Mouse (Mus musculus) adrenal gland, adult 2 months (tissue): Measurements from ENCODE around the gene Spata13. TPM values are rescaled to one million over a fixed set of nuclear protein-coding genes. Genes with fewer than 3 reads are reported as not detected.

Experiments used
- DNase-seq: peaks from one replicate; pipeline ENCODE4 v3.0.0; 2021
- polyA plus RNA-seq: library from polyadenylated mRNA; depleted of rRNA; stranded (reverse); fragments of >200 nt; gene quantifications from 2 replicates; pipeline ENCODE4 v1.2.3, GENCODE M21; 2012
- total RNA-seq, 2 experiments: library from RNA; stranded (reverse); gene quantifications; 2 replicates each; pipeline ENCODE4 v1.2.3; 2021

Gene Spata13
- total and polyA plus RNA-seq, 3 experiments = 41.9 to 151 (median 144) TPM

DNA sequence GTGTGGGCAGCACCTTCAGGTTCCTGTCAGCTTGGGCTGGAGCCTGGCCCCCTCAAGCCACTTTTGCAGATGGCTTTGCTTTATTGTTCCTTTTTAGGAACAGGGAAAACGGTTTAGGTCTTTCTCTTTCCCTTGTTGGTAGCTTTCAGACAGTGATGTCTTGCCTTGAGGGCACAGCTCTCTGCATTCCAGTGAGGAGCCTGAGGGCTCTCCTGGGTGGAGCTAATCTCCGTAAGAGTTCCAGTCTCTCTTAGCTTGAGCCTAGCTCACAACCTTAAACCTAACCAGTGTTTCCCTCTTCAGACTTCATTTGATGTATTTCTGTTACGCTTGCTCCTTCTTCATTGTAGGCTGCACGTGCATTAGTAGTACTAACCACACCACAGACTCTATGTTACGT lies 81.9 kb downstream of the Spata13 start:
- no peak for DNase-seq

DNA sequence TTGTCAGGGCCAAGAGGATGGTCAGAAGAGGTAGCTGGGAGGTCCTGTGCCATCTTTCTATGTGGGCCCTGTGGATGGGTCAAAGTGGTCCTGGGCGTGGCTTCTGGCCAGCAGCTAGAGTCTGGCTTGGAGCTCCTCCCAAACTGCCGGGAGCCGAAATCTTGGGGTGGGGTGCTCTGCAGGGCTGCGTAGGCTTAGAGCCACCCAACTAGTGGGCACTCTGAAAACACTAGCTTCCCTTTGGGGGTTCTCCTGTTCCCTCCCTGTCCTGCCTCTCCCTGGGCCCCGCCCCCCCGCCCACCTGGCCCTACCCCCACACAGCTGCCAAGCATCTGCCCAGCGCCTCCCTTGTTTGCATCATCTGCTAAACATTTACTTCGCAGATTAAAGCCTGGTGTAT lies 87.5 kb downstream of the Spata13 start:
- no peak for DNase-seq

DNA sequence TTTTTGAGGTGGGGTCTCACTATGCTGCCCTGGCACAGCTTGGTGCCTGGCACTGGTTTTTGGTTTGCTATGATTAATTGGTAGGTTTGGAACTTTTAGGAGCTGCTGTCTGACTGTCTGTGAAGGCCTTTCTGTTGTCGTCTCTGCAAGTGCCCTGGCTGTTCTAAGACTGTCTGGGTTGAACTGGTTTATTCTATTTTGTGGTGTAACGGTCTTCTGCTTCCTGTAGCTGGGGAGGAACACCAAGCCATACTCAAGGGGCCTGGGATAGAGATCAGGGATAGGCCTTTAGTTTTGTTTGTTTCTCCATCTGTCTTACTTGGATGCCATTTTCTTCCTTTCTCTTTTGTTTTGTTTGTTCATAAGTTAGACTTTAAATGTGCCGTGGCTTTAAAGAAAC lies 88.1 kb downstream of the Spata13 start:
- DNase-seq = no peak

DNA sequence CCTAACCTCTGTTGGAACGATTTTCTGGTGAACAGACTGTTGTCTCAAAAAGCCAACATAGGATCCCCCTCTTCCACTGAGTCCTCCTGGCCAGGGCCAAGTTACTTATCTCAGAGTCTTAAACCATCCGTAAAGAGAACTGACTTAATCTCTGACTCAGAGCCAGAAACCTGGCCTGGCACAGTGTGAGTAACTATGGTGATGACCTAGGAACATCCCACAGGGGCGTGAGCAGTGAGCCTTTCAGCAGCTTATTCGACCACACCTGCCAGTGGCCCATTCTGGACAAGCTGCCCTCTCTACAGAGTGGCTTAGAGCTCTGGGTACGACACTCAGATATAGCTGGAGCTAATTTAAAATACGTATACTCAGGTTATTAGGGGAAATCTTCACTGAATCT lies 92.3 kb downstream of the Spata13 start:
- peak; percentile 72 for DNase-seq

DNA sequence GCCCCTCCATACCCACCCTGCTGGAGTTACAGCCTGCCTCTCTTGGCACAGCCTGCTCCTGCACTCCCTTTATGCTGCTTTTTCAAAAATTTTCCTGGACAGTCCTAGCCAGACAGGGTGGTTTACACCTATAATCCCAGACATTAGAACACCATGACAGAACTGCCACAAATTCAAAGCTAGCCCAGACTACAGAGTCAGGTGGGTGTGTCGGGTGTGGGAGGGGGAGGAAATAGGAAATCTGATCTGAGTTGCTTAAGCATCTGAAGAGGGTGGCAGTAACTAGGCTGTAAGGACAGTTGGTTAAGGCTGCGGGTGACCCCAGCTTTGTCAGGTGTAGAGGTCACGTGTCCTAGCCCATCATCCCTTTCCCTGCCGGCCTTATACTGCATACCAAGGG lies 93.3 kb downstream of the Spata13 start:
- no peak for DNase-seq

DNA sequence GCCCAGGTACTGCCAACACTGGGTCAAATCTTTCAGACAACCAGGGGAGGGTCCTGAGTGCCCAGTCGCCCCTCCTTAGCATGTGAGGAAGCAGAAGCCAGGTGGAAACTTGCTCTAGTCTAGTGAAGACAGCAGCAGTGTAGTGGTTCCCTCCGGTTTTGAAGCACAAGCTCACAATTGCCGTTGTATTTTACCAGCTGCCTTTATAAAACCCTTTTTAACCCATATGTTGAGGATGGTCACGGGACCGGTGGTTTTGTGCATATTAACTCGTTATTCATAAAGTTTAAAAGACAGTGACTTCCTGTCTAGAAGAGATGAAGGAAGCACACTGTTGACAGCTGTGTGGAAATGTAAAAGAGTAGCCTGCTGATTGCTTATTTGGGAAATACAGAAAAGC lies 98.3 kb downstream of the Spata13 start:
- no peak for DNase-seq

DNA sequence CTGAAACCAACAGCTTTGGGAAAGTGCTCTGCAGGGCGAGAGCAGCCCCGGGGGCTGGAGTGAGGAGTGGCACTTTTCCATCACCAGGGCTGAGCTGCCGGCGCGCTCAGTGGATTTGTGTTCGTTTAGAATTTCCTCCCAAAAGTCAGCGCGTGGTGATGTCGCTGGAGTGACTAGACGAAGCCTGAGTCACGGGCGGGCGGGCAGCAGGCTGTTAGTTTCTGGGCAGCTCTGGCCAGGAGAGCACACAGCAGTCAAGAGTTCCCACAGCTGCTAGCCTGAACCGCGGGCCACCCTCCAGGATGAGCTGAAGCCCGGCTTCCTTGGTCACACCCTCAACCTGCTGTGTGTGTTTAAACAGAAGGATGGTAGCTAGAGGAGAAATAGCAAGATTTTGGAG lies 99.0 kb downstream of the Spata13 start:
- peak; percentile 70 for DNase-seq

DNA sequence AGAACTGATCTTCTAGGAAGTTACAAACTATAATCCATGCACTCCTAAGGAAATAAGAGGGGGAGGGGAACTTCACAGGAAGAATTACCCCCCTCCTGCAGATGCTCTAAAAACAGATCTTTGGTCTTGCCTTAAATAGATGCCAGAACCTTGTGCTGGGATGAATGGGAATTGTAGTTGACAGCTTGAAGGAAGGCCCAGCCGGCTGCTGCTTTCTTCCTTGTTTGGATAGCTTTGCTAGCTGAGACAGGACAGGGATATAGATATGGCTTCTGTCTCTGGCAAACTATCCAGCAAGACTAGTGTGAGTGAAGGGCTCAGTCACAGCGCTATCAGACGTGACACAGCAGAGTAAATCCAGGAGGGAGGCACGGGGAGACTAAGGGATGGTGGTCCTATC lies 99.9 kb downstream of the Spata13 start:
- DNase-seq = no peak

DNA sequence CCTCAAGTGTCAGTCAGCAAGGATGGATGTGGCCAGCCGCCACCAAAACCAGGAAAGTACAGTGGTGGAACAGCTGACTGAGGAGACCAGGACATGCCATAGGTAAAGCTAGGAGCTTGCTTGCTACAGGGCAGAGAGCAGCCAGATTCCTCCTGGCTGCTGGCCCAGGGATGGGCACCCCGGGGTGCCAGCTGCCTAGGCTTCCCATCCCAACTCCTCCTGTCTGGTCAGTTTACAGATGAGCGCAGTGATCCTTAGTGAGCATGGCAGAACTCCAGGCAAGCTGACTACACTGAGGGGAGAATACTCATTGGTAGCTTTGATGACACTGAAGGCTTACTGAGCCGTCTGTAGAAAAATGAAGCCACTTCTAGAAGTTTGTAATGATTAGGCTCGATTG lies 101.4 kb downstream of the Spata13 start:
- no peak for DNase-seq

DNA sequence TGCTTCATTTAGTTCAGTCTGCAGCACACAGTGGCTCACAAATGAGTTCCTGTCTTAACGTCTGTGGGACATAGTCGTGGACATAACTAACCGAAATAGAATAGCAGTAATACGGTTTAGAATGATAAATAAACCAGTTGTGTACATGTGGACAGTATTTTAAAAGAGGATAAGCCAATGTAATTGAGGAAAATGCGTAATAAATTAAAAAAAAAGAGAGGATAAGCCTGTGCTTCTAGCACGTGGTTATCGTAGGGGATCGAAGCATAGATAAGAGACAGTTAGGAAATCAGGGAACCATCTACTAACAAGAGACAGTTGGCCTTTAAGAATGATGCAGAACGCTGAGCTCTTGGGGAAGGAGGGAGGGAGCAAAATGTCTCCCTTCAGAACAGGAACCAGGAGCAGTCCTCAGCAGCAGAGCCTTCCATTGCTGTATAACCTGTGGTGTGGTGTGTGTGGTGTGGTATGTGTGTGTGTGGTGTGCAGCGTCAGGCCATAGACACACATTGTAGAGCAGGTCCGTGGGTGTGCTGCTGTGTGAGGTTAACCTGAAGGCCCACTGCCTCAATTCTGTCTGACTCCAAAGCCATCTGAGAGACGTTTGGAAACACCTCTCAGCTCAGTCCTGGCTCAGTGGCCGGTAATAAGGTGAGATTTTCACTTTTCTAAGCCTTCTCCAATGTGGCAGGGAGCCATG lies 102.2 kb downstream of the Spata13 start:
- no peak for DNase-seq

DNA sequence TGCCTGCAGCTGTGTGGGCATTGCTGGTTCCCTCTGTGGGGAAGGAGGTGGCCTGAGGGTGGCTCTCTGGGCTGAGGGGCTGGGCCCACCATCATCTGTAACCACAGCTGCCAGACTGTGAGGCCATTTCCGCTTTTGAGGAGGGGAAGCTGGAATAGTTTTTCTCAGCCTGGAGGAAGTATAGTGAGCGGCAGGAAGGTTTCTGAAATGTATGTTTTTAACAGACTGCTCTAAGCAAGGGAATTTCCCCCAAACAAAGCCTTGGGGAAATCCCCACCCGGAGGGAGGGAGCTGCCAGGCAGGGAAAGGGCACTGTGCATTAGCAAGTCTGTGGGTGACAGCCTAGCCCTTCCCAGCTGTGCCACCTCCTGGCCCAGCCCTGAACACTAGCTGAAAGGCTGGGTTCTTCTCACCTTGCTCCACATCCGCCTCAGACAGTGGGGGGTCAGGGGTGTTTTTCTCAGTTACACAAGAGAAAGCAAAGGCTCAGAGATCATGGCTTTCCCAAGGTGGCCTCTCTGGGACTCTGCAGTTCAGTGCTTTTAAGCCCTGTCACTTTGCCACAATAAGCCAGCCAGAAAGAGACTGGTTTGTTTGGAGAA lies 102.9 kb downstream of the Spata13 start:
- DNase-seq = peak; percentile 57

DNA sequence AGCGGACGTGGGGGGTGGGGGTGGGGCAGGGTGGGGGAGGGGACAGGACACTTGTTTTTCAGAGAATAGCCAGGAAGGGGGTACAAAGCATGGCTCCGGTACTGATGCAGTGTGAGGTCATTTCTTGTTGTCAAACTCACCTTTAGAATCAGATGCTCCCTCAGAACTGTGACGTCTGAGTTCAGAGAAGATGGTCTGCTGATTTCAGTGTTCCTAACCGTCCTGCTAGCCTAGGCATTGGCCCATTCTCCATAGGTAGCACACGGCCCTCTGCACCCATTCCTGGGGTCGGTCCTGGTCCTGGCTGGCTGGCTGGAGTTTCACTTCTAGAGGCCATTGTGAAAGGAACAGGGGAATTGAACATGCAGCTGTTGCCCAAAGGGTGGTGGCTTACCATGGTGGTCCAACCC lies 103.4 kb downstream of the Spata13 start:
- DNase-seq = no peak

DNA sequence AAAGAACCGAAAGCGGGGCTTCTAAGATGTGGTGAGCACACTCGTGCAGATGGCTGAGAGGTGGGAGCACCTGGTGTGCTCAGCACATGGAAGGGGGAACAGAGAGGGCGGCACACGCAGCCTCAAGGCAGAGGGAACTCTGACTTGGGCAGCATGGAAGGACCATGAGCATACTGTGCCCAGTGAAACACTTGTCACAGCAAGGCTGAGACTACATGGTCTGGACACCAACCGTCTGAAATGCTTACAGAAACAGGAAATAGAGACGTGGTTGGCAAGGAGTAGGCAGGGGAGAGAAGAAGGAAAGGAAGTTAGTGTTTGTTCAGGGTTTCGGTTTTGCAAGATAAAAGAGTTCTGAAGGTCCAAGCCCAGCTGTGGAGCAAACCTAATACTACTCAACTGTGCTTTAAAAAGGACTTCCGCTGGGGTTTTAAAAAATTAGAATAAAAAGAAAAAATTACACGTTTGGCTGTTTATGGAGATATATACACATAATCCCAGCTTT lies 104.7 kb downstream of the Spata13 start:
- no peak for DNase-seq

DNA sequence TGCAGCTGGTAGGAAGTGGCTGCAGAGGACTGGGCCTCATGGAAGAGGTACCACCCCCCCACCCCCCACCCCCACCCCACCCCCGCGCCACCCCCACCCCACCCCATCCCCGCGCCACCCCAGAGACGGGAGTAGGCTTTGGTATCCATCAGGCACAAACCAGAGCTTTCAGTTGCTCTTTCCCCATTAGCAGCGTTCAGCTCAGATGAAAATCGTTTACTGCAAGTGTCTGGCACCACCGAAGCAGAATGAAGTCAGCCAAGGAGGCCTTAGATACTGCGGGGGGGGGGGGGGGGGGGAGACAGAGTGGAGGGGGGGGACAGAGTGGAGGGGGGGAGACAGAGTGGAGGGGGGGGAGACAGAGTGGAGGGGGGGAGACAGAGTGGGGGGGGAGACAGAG lies 105.4 kb downstream of the Spata13 start:
- no peak for DNase-seq

DNA sequence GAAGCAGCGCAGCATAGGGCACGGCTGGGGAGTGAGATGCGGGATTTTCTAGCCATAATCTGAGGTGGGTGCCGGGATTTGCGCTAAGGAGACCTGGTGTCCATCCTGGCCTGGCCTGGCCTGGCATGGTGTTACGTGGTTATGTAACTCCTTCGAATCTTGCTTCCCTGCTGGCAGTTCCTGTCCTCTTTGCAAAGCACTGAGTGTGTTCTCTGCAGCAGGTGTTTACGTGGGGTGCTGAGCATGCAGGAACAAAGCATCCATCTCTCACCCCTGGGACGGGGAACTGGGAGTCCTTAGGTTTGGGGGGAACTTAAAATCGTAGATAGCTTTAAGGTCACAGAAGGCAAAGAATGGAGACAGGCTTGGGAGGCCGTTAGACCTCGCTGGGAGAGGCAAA lies 105.8 kb downstream of the Spata13 start:
- DNase-seq = no peak

DNA sequence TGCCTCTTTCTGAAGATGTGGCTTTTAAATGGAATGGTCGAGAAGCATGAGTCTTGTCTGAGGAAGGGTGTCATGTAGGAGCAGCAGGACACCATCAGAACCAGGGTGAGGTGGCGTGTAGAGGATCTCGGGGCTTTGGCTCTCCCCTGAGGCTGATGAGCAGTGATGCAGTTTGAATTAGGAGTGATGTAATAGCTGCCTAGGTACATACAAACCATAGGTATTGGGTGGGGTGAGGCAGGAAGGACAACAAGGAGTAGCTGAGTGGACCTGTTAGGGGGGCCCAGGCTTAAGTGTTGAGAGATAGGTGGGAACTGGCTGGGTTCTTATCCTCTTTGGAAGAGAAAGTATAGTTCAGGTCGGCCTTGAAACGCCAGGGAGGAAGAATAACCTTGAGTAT lies 106.7 kb downstream of the Spata13 start:
- no peak for DNase-seq

DNA sequence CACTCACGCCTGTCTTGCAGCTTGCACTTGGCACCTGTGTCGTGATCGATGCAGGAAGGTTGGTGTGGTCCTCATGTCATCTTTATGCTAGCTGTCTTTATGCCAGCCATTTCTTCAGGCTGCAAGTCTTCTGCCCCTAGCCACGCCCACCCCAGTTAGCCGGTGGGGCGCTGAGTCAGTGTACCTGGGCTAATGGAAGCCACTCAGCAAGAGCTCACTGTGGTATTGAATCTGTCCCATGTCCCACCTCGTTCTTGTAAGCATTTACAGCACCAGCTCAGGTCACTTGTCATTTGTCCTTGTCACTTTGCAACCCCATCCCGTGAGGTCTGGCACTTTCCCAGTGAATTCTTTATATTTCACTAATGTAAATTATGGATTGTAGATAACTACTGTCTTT lies 107.2 kb downstream of the Spata13 start:
- no peak for DNase-seq

DNA sequence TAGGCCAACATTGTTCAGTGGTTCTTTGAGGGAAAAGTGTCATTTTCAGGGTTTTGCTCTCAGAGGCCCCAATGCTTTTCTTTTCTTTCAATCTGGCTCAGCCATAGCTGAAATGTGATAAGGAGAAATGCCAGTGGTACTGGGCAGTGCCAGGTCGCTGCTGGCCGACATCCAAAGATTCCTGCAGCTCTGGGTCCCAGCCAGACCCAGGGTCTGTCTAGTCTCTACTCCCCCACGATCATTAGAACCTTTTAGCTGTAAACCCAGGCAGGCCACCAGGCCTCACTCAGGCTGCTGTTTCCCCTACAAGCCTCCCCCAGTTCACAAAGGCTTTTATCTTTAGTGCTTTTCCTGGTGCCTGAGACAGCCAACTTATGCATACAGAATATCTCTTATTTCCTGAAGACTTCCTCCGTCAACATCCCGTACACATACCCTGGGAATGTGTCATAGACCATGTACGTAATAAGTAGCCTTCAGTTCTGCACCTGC lies 107.7 kb downstream of the Spata13 start:
- DNase-seq = peak; percentile 80

DNA sequence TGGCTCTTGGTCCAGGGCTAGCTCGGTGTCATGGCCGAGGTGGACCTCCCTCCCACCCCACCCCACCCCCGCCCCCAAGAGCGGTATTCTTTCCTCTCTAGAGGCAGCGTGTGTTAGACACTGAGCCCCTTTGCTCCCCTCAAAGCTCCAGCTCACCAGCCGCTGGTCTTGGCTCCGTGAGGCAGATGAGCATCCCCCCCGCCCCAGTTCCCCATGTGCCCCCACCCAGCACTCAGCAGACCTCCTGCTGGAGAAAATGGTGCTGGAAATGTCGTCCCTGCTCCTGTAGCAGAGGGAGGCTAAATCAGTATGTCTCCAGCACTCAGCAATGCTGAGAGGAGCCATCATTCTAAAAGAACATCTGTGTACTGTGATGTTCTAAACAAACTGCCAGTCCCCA lies 109.9 kb downstream of the Spata13 start:
- no peak for DNase-seq

DNA sequence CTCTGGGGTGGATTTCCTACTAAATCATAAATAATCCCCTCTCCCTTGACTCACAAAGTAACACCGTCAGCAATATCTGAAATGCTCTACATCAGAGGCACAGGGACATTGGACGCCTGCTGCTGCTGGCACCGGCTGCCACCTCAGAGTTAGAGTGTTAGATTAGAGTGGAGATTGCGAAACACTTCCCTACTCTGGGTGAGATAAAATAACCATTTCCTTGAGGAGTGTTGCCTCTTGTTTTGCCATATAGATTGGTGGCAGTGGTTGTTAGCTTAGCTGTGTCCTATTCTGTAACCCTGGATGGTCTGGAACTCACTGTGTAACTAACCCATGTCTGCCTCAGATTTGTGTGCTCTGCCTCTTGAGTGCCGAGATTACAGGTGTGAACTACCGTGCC lies 111.4 kb downstream of the Spata13 start:
- no peak for DNase-seq

DNA sequence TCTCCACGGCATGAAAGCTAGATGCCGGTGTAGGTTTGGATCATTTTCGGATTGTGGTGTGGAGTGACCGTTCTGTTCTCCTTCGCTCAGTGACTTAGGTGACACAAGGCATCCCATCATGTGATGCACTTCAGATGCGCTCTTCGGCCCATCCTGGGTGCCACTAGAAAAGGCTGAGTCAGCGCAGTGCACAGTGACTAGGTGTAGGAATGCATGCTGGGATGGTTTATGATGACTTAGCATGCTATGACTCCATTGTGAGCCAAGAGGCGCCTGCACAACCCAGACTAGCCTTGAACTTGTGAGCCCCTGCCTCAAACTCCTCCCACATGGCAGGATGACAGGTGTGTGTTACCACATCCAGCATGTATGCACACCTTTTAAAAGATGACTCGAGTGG lies 112.3 kb downstream of the Spata13 start:
- DNase-seq = no peak

DNA sequence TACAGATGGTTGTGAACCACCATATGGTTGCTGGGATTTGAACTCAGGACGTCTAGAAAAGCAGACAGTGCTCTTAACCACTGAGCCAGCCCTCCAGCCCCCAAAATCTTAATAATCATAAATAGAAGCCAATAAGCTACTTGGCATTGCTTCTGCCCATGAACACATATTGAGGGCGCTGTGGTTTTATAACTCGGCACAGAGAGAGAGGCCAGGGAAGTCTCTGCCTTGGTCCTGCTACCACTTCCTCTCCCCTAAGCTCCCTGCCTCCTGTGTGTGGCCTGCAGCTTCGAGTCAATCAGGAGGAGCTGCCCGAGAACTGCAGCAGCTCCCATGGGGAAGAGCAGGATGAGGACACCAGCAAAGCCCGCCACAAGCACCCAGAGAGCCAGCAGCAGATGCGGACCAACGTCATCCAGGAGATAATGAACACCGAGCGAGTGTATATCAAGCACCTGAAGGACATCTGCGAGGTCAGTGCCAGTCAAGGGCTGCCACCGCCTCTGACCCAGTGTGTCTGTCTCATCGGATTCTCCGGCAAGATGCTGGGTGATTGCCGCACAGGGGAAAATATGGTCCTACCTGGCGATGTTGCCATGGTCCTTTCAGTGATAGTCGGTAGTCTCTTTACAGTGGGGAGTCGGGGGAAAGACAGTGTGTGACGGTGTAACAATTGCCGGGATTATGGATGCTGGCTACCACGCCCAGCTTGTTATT lies 113.5 kb downstream of the Spata13 start:
- DNase-seq = no peak

DNA sequence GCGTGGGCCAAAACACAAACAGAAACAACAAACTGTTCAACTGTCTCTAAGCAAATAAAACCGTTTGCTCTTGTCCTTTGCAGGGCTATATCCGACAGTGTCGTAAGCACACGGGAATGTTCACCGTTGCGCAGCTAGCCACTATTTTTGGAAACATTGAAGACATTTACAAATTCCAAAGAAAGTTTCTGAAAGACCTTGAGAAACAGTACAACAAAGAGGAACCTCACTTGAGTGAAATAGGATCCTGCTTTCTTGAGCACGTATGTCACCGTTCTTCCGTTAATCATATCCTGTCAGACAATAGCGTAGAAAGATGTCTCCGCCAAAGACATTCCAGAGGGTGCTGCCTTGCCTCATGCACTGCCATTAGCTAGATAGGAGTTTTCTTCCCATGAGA lies 116.1 kb downstream of the Spata13 start:
- DNase-seq = no peak
